Mouse (Mus musculus): ENCODE measurements around the gene Mrgpre.

- TF ChIP-seq SMC3 (IDR thresholded peaks at IDR 0.05; ENCODE audit: low read depth, low read length) (no peak), CHD1 (IDR thresholded peaks at IDR 0.05; ENCODE audit: low read depth, low read length) (no peak), BHLHE40 (IDR thresholded peaks at IDR 0.05; ENCODE audit: borderline replicate concordance, low read depth, low read length) (no peak), MXI1 (IDR thresholded peaks at IDR 0.05; ENCODE audit: low read depth, low read length) (no peak), MYC (IDR thresholded peaks at IDR 0.05; ENCODE audit: low read depth, low read length) (no peak), ELF1 (IDR thresholded peaks at IDR 0.05; ENCODE audit: low read depth, low read length) (no peak), POLR2A (IDR thresholded peaks at IDR 0.05; ENCODE audit: control insufficient read depth in 1 of 2, insufficient read depth in 1 of 2, low read depth in 1 of 2, low read length in 2 of 2, poor library complexity in 1 of 2) (no peak), EP300 (IDR thresholded peaks at IDR 0.05; ENCODE audit: low read depth in 1 of 2, low read length in 2 of 2) (no peak), USF2 (IDR thresholded peaks at IDR 0.05; ENCODE audit: borderline replicate concordance in 1 of 2, insufficient read depth in 1 of 2, low read depth in 1 of 2, low read length in 2 of 2) (no peak), TBP (IDR thresholded peaks at IDR 0.05; ENCODE audit: low read depth, low read length) (no peak), NELFE (IDR thresholded peaks at IDR 0.05; ENCODE audit: low read depth, low read length) (no peak), USF1 (IDR thresholded peaks at IDR 0.05; ENCODE audit: low read depth, low read length) (no peak), JUND (IDR thresholded peaks at IDR 0.05; ENCODE audit: low read depth, low read length) (no peak)
Measured at GRCm38 (mm10) chr7:143749045-143749444, 35.3 kb downstream of the Mrgpre start.

Measured in MEL (cell line).